Mouse (Mus musculus): ENCODE results near the gene Grb2.

Grb2 gene

DNA sequence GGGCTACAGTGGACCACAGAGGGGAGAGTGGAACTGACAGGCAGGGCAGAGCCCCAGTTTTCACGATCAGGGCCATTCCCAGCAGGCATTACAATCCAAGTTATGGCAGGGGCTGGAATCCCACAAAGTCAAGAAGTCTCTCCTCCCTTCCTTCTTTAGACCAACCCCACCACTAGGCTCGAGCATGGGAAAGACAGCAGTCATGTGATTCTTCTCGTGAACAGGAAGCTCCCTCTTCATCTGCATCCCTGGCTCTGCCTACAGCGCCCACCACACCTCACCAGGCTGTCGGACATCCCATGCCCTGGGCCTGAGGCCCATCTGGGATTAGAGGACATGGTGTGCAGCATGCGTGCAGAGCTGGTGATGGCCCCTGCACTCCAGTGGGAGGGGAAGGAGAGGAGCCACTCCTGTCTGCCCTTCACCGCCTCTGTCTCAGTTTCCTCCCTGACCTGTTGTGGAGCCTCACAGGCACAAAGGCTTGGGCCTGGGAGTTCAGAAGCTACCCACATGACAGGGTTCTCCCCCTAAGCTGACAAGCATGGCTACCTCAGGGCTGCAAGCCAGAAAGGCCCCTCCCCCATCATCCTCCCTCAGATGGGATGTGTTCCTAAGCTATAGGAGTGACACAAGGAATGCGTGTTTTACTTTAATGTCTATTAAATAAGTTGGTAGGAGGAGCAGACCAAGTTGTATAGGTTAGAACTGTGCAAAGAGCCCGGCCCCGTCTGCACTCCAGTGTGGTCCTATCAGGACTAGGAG is 93.9 kb downstream of the Grb2 start:
- in situ Hi-C loops (cut with MboI; ENCODE audit: unreplicated experiment in 2 of 2) = loop anchor here (5.0 to 10.0 kb wide), 5 partner anchors 52 to 260 kb away; partner anchors contain the start of genes Caskin2 (in 1 of the 2), Nup85 (in 1 of the 2) and Tsen54 (in 1 of the 2)

- in situ Hi-C loops (cut with MboI; ENCODE audit: unreplicated experiment in 2 of 2) = loop anchor here (5.0 to 10.0 kb wide), 5 partner anchors 51 to 259 kb away; partner anchors contain the start of genes Caskin2 (in 1 of the 2), Nup85 (in 1 of the 2) and Tsen54 (in 1 of the 2)
Observed at GRCm38 (mm10) chr11:115613138-115613945, 95.1 kb downstream of the Grb2 start.

DNA sequence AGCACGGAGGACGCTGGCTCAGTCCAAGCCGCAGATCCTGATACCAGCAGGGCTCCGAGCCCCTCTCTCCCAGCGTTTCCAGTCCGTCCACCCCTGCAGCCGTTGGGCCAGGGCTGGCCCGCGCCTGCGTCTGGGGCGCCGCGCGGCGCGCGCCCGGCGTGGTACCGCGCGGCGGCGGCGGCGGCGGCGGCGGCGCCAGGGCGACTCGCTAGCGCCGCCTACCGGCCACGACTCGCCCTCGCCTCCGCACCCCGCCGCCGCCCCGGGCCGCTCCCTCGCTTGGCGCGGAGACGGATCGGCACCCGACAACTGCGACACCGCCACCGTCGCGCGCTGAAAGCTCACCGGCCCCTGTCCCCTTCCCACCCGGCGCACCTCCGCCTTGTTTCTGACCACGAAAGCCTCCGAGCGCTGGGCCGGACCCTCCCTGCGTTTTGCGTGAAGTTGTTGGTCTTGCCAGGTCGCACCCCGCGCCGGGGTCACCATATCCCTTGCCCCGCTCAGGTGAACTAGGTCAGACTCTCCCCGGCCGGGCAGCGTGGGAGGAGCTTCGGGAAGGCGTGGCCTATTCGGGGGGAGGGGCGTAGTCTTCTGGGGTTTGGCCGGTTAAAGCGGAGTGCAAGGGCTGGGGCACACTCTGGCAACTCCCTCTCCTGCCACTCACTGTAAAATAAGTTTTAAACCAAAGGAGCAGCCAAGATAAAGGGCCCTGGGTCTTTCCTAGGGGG is 95.8 kb downstream of the Grb2 start, which contains the start of gene Mif4gd:
TSS of gene Mif4gd (minus strand) at position 560 of the 728 bp plus-strand sequence.
- in situ Hi-C loops (cut with MboI; ENCODE audit: unreplicated experiment in 2 of 2) = loop anchor here (5.0 to 10.0 kb wide), 5 partner anchors 50 to 258 kb away; partner anchors contain the start of genes Caskin2 (in 1 of the 2), Nup85 (in 1 of the 2) and Tsen54 (in 1 of the 2)

- in situ Hi-C loops (cut with MboI; ENCODE audit: unreplicated experiment in 2 of 2) = loop anchor here (5.0 to 10.0 kb wide), 5 partner anchors 50 to 257 kb away; partner anchors contain the start of genes Caskin2 (in 1 of the 2), Nup85 (in 1 of the 2) and Tsen54 (in 1 of the 2)
Observed at GRCm38 (mm10) chr11:115612059-115612409, 96.4 kb downstream of the Grb2 start.

- in situ Hi-C loops (cut with MboI; ENCODE audit: unreplicated experiment in 2 of 2) = loop anchor here (5.0 to 10.0 kb wide), 5 partner anchors 49 to 256 kb away; partner anchors contain the start of genes Caskin2 (in 1 of the 2), Nup85 (in 1 of the 2) and Tsen54 (in 1 of the 2)
Observed at GRCm38 (mm10) chr11:115611173-115611572, 97.2 kb downstream of the Grb2 start.

- in situ Hi-C loops (cut with MboI; ENCODE audit: unreplicated experiment in 2 of 2) = no loop called here
Observed at GRCm38 (mm10) chr11:115609576-115609975, 98.8 kb downstream of the Grb2 start.

DNA sequence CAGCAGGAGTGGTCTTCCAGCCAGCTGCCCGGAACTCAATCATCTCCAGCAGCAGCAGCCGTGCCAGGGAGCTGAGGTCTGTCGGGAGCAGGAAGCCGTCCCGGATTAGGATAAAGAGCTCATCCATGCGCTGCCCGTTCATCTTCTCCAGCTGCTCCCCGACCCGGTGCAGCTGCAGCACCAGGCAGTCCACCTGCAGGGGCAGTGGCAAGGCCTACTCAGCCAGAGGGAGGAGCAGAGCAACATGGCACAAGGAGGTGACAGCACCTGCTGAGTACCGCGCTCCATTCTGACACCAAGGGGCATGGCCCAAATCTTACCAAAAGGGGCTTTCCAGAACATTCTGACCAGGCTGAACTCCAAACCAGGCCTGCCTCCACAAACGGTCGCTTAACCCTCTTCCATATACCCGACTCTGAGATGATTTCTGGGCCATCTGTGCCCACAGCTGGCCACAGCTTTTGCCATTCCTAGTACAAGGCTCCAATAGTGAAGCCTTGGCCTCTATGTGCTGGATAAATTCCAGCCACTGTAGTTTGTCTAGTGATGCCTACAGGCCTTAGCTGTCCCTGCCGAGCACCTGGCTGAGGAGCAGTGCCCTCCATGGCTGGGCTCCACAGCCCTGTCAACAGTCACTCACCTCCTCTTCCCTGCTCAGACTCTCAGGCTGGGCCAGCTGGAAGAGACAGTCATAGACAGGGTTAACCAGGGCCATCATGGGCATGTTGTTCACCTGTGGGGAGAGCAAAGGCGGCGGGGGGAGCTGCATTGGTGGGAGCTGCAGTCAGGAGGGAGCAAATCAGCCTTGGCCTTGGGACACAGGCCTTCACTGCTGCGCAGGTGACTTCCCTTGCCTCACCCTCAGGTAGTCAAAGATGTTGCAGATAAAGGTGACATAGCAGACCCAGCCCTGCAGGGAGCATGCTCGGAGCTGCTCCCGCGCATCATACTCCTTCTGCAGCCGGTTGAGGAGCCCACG is 99.7 kb downstream of the Grb2 start:
- in situ Hi-C loops (cut with MboI; ENCODE audit: unreplicated experiment in 2 of 2) = no loop called here

DNA sequence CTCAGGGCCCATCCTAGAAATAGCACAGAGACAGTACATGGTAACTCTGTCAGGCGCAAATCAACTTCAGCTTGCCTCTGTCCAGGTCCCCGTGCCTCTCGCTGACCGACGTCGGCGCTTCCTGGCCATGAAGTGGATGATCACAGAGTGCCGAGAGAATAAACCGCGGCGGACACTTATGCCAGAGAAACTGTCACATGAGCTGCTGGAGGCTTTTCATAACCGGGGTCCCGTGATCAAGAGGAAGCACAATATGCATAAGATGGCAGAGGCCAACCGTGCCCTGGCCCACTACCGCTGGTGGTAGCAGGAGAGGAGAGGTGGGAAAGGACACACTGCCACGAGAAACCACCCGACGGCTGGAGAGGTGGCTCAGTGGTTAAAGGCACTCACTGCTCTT is 101.7 kb downstream of the Grb2 start:
- in situ Hi-C loops (cut with MboI; ENCODE audit: unreplicated experiment in 2 of 2) = no loop called here

- in situ Hi-C loops (cut with MboI; ENCODE audit: unreplicated experiment in 2 of 2) = no loop called here
Observed at GRCm38 (mm10) chr11:115604304-115604696, 104.1 kb downstream of the Grb2 start.

GRCm38 (mm10) chr11:115603476-115604303 is 104.7 kb downstream of the Grb2 start, which contains the start of the genes Mrps7 and Gga3:
Gene Mrps7 (plus strand): TSS chr11:115603925.
Gene Gga3 (minus strand): TSS chr11:115604051.
- in situ Hi-C loops (cut with MboI; ENCODE audit: unreplicated experiment in 2 of 2) = no loop called here

DNA sequence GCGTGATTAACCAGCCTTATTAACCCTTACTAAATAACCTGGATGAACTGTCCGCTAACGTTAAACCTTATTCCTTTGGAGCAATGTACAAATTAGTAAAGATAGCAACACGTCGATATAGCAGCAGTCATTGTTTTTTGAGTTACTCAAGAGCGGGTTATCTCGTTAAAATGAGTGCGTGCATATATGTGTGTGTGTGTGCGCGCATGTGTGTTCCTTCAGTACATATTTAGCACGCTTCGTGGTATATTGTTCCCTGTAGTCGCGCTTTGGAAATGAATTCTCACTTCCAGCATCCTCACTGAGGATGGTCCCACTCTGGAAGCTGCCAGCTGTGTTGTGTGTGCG is 105.3 kb downstream of the Grb2 start:
- in situ Hi-C loops (cut with MboI; ENCODE audit: unreplicated experiment in 2 of 2) = no loop called here

GRCm38 (mm10) chr11:115601174-115601573 is 107.2 kb downstream of the Grb2 start:
- in situ Hi-C loops (cut with MboI; ENCODE audit: unreplicated experiment in 2 of 2) = no loop called here

- in situ Hi-C loops (cut with MboI; ENCODE audit: unreplicated experiment in 2 of 2) = no loop called here
Observed at GRCm38 (mm10) chr11:115600743-115601142, 107.7 kb downstream of the Grb2 start.

DNA sequence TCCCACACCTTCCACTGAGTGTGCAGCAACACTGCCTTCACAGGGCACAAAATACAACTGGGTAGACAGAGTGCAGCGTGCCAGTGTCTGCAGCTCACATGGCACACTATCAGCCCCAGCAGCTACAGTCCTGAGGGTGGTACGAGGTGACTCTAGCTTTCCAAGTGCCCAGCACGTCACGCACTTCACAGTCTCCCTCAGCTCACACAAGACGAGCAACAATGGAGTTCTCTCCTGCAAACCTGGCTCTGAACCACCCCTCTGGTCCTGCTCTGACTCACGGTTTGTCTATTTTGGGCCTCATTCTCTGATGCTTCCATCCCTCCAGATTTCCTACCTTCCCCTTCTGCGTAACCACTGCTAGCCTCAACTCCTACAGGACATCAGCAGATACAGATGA is 108.7 kb downstream of the Grb2 start:
- in situ Hi-C loops (cut with MboI; ENCODE audit: unreplicated experiment in 2 of 2) = no loop called here

DNA sequence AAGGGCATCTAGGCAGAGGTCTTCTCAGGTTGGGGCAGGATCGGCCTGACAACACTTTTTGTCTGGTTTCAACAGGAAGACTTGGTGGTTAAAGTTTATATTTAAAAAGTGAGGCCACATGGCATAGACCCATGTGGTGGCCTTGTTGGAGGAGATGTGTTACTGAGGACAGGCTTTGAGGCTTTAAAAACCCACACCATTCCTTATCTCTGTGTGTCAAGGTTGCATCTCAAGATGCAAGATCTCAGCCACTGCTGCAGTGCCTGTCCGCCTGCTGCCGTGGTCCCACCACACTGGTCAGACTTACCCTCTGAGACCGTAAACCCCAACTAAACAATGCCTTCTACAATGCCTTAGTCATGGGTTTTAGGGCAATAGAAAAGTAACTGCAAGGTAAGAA is 110.1 kb downstream of the Grb2 start:
- in situ Hi-C loops (cut with MboI; ENCODE audit: unreplicated experiment in 2 of 2) = no loop called here

DNA sequence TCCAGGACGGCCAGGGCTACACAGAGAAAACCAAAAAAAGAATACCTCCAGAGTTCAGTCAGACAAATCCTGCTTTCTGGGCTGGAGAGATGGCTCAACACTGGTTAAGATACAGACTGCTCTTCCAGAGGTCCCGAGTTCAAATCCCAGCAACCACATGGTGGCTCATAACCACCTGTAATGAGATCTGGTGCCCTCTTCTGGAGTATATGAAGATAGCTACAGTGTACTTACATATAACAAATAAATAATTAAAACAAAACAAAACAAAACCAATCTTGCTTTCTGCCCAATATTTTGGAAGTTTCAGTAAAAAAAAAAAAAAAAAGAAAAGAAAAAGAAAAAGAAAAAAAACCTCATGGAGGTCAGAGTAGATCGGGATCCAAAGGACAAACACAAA is 113.2 kb downstream of the Grb2 start:
- in situ Hi-C loops (cut with MboI; ENCODE audit: unreplicated experiment in 2 of 2) = no loop called here

Data from v-Abl transformed pro-B cells (cell line).